Mouse (Mus musculus): ENCODE results near the gene Pbld1. TPM values are rescaled to one million over a fixed set of nuclear protein-coding genes. Genes with fewer than 3 reads are reported as not detected.
A peak's percentile ranks its signal among the peaks of the same experiment; 100 is the strongest.

Gene Pbld1
- polyA plus RNA-seq, 1 experiment: 0.31 TPM

GRCm38 (mm10) chr10:63063365-63063764 is 3.4 kb downstream of the Pbld1 start:
- peaks cover 33% of the 10 kb centered on the region for H3K27me3 ChIP-seq (ENCODE audit: control insufficient read depth, insufficient read depth, insufficient read length)
- H3K36me3 ChIP-seq (ENCODE audit: control insufficient read depth, insufficient read depth): no peaks in the 10 kb centered on the region
- no peak overlapping the region for H3ac ChIP-seq (ENCODE audit: control insufficient read depth, insufficient read length)
- no peak overlapping the region for H3K4me2 ChIP-seq (ENCODE audit: low read depth)
- TF ChIP-seq POLR2A (IDR thresholded peaks at IDR 0.05; ENCODE audit: insufficient read length, low read depth): no peak
- no peak for TF ChIP-seq TCF3 (IDR thresholded peaks at IDR 0.05; ENCODE audit: insufficient read length, low read depth)
- TF ChIP-seq E2F4 (IDR thresholded peaks at IDR 0.05; ENCODE audit: insufficient read depth): no peak
- no peak for TF ChIP-seq CEBPB (IDR thresholded peaks at IDR 0.05; ENCODE audit: insufficient read depth, poor library complexity, severe bottlenecking)
- TF ChIP-seq REST (IDR thresholded peaks at IDR 0.05; ENCODE audit: insufficient read depth, insufficient read length): no peak
- H3K79me2 ChIP-seq (ENCODE audit: control insufficient read depth, insufficient read depth): no peaks in the 10 kb centered on the region
- no peak overlapping the region for H3K4me3 ChIP-seq

DNA sequence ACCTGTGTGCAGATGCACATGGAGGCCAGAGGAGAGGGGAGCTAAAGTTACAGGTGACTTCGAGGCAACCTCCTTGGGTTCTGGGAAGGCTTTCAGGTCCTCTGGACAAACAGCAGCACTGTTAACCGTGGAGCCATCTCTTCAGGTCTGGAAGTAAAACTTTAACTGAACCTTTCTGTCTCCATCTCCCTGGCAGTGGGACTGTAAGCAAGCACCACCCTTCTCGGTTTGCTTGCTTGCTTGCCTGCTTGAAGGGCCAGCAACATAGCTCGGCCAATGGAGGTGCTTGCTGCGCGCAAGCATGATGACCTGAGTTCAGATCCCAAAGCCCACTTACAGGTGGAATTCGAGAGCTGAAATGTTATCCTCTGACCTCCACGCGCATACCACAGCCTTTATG is 4.6 kb downstream of the Pbld1 start:
- no peak overlapping the region for H3K4me2 ChIP-seq (ENCODE audit: low read depth)
- H3K4me3 ChIP-seq: no peak overlapping the region
- no peaks in the 10 kb centered on the region for H3K36me3 ChIP-seq (ENCODE audit: control insufficient read depth, insufficient read depth)
- H3K27me3 ChIP-seq (ENCODE audit: control insufficient read depth, insufficient read depth, insufficient read length): peaks cover 33% of the 10 kb centered on the region
- no peaks in the 10 kb centered on the region for H3K79me2 ChIP-seq (ENCODE audit: control insufficient read depth, insufficient read depth)
- no peak overlapping the region for H3ac ChIP-seq (ENCODE audit: control insufficient read depth, insufficient read length)
- TF ChIP-seq SRF (IDR thresholded peaks at IDR 0.05; ENCODE audit: control insufficient read depth, insufficient read length, low read depth): no peak
- no peak for TF ChIP-seq POLR2AphosphoS2 (IDR thresholded peaks at IDR 0.05; ENCODE audit: insufficient read length, low read depth)
- TF ChIP-seq E2F4 (IDR thresholded peaks at IDR 0.05; ENCODE audit: insufficient read depth): no peak
- TF ChIP-seq POLR2A (IDR thresholded peaks at IDR 0.05; ENCODE audit: insufficient read length, low read depth): no peak
- no peak for TF ChIP-seq TCF12 (IDR thresholded peaks at IDR 0.05; ENCODE audit: insufficient read depth, poor library complexity, severe bottlenecking)
- TF ChIP-seq TCF3 (IDR thresholded peaks at IDR 0.05; ENCODE audit: insufficient read length, low read depth): no peak
- TF ChIP-seq CEBPB (IDR thresholded peaks at IDR 0.05; ENCODE audit: insufficient read depth, poor library complexity, severe bottlenecking): no peak
- no peak for TF ChIP-seq USF1 (IDR thresholded peaks at IDR 0.05; ENCODE audit: low read depth)
- TF ChIP-seq MYOG (IDR thresholded peaks at IDR 0.05; ENCODE audit: control insufficient read depth in 1 of 3, insufficient read depth in 1 of 3, insufficient read length in 2 of 3, low read depth in 2 of 3): no peak
- no peak for TF ChIP-seq MYOD1 (IDR thresholded peaks at IDR 0.05; ENCODE audit: control insufficient read depth in 1 of 3, insufficient read length in 2 of 3, low read depth in 2 of 3)
- no peak for TF ChIP-seq REST (IDR thresholded peaks at IDR 0.05; ENCODE audit: insufficient read depth, insufficient read length)
- TF ChIP-seq MAX (IDR thresholded peaks at IDR 0.05; ENCODE audit: low read depth): no peak

DNA sequence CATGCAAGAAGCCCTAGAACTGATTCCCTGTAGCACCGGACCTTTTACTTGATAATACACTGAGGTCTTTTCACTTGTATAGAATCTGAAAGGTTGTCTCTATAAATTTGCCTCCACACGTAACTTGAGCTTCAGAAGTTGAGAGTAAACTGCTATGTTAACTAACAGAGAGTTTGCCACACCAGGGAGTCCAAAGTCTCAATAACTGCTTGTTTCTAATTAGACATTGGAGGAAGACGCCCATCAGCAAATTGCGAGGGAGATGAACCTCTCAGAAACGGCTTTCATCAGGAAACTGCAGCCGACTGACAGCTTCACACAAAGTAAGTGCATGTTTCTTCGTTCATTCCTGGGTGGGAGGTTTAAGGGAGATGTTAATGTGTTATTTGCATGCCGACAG is 5.6 kb downstream of the Pbld1 start:
- no peak overlapping the region for H3K4me2 ChIP-seq (ENCODE audit: low read depth)
- H3K36me3 ChIP-seq (ENCODE audit: control insufficient read depth, insufficient read depth): no peaks in the 10 kb centered on the region
- no peak overlapping the region for H3K4me3 ChIP-seq
- TF ChIP-seq TCF3 (IDR thresholded peaks at IDR 0.05; ENCODE audit: insufficient read length, low read depth): no peak
- TF ChIP-seq USF1 (IDR thresholded peaks at IDR 0.05; ENCODE audit: low read depth): no peak
- no peak for TF ChIP-seq SRF (IDR thresholded peaks at IDR 0.05; ENCODE audit: control insufficient read depth, insufficient read length, low read depth)
- TF ChIP-seq REST (IDR thresholded peaks at IDR 0.05; ENCODE audit: insufficient read depth, insufficient read length): no peak
- TF ChIP-seq POLR2A (IDR thresholded peaks at IDR 0.05; ENCODE audit: insufficient read length, low read depth): no peak
- TF ChIP-seq CEBPB (IDR thresholded peaks at IDR 0.05; ENCODE audit: insufficient read depth, poor library complexity, severe bottlenecking): no peak
- no peak overlapping the region for H3ac ChIP-seq (ENCODE audit: control insufficient read depth, insufficient read length)
- no peaks in the 10 kb centered on the region for H3K79me2 ChIP-seq (ENCODE audit: control insufficient read depth, insufficient read depth)
- H3K27me3 ChIP-seq (ENCODE audit: control insufficient read depth, insufficient read depth, insufficient read length): peaks cover 33% of the 10 kb centered on the region

DNA sequence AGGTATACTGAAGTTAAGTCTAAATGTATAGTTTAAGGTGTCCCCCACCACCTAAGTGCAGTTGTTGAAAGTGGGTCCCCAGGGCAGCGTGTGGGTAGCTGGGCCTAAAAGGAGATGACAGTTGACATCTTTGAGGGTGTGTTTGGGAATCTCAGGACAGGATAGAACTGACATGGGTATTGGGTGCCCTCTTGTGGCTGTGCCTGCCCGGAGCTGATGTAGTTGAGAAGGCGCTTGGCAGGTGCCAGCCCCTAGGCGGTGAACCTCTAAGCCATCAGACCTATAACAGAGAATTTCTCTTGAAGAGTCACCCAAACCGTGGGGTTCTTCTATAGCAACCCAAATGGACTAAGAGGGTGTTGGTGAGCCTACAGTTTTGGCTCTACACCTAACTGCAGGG is 6.0 kb downstream of the Pbld1 start:
- Histone ChIP-seq H3ac (ENCODE audit: control insufficient read depth, insufficient read length) (no peak overlapping the region), H3K4me3 (no peak overlapping the region), H3K36me3 (ENCODE audit: control insufficient read depth, insufficient read depth) (no peaks in the 10 kb centered on the region), H3K4me2 (ENCODE audit: low read depth) (no peak overlapping the region), H3K79me2 (ENCODE audit: control insufficient read depth, insufficient read depth) (no peaks in the 10 kb centered on the region), H3K27me3 (ENCODE audit: control insufficient read depth, insufficient read depth, insufficient read length) (peaks cover 33% of the 10 kb centered on the region)
- peak in 1 of 3 experiments; percentile 27 for TF ChIP-seq MYOD1 (IDR thresholded peaks at IDR 0.05; ENCODE audit: control insufficient read depth in 1 of 3, insufficient read length in 2 of 3, low read depth in 2 of 3)
- TF ChIP-seq MAX (IDR thresholded peaks at IDR 0.05; ENCODE audit: low read depth): no peak
- no peak for TF ChIP-seq MYOG (IDR thresholded peaks at IDR 0.05; ENCODE audit: control insufficient read depth in 1 of 3, insufficient read depth in 1 of 3, insufficient read length in 2 of 3, low read depth in 2 of 3)
- TF ChIP-seq USF1 (IDR thresholded peaks at IDR 0.05; ENCODE audit: low read depth): no peak
- TF ChIP-seq SRF (IDR thresholded peaks at IDR 0.05; ENCODE audit: control insufficient read depth, insufficient read length, low read depth): no peak
- TF ChIP-seq POLR2A (IDR thresholded peaks at IDR 0.05; ENCODE audit: insufficient read length, low read depth): no peak
- no peak for TF ChIP-seq CEBPB (IDR thresholded peaks at IDR 0.05; ENCODE audit: insufficient read depth, poor library complexity, severe bottlenecking)

DNA sequence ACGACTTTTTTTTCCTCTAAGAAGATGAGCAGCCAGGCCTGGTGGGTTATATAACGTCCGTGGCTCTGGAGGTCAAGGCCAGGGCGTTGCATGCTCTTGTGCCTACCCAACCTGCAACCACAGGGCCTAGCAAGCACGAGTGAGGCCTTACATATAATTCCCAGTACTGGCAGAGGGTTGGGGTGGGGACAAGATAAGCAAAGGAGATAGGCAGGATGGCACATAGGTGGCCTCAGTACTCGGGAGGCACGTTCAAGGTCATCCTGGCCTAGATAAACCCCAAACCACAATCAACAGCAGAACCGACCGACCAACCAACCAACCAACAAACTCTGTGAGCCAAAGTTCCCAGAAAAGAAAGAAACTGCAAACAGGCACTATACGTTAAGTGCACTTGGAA is 26.3 kb downstream of the Pbld1 start:
- Histone ChIP-seq H3K79me2 (ENCODE audit: control insufficient read depth, insufficient read depth) (no peaks in the 10 kb centered on the region), H3K4me3 (no peak overlapping the region), H3ac (ENCODE audit: control insufficient read depth, insufficient read length) (no peak overlapping the region), H3K4me2 (ENCODE audit: low read depth) (no peak overlapping the region), H3K36me3 (ENCODE audit: control insufficient read depth, insufficient read depth) (no peaks in the 10 kb centered on the region), H3K27me3 (ENCODE audit: control insufficient read depth, insufficient read depth, insufficient read length) (peaks cover 9% of the 10 kb centered on the region)
- TF ChIP-seq MYOD1 (IDR thresholded peaks at IDR 0.05; ENCODE audit: control insufficient read depth in 1 of 3, insufficient read length in 2 of 3, low read depth in 2 of 3) (no peak), E2F4 (IDR thresholded peaks at IDR 0.05; ENCODE audit: insufficient read depth) (no peak), CEBPB (IDR thresholded peaks at IDR 0.05; ENCODE audit: insufficient read depth, poor library complexity, severe bottlenecking) (no peak), POLR2AphosphoS2 (IDR thresholded peaks at IDR 0.05; ENCODE audit: insufficient read length, low read depth) (no peak)
